Comparison of ENCODE assay signal across 14 mouse cellular contexts in genomic region chr12:86808856-86809255, GRCm38 (mm10).
DNase-seq lines count a peak whose midpoint lies in the region; ATAC-seq and TF ChIP-seq lines count a peak whose summit lies in the region.
"Had no signal": no experiment of that assay in that cellular context is flagged by ENCODE, and none has a peak within 500 bp of the region (broad histone marks: within the 10 kb centered on the region; RNA-seq: fewer than 3 reads in every experiment).

No protein-coding gene starts in this region.

- TF ChIP-seq EP300 in ES-Bruce4 (IDR thresholded peaks at IDR 0.05; ENCODE audit: insufficient read depth, low read depth, low read length), result peak; percentile 76; the same call in 1 of the 2 replicates

- TF ChIP-seq CTCF in E14TG2a.4 (conservative IDR thresholded peaks at IDR 0.05; ENCODE audit: low read length) (no peak), ES-Bruce4 (IDR thresholded peaks at IDR 0.05; ENCODE audit: low read depth, low read length) (no peak)

- H3K4me3 ChIP-seq in E14TG2a.4 (replicated peaks; ENCODE audit: low read length), result peak overlapping the region; percentile 39; the same call in 1 of the 2 replicates
- H3K4me3 ChIP-seq in ES-Bruce4 (ENCODE audit: low read depth, low read length), result no peak overlapping the region
- H3K4me3 ChIP-seq in forebrain, embryonic 14.5 days (ENCODE audit: low read depth, low read length), result no peak overlapping the region
- H3K4me3 ChIP-seq in midbrain, embryonic 10.5 days, result no peak overlapping the region
- H3K4me3 ChIP-seq: heart, embryonic 15.5 days had no signal

- DNase-seq in forebrain, embryonic 14.5 days (ENCODE audit: low spot score), result no peak
- DNase-seq in midbrain, embryonic 10.5 days (ENCODE audit: low spot score), result no peak
- no peak for DNase-seq in thymus, postnatal 4 days
- no peak for DNase-seq in embryo, embryonic 11 days
- DNase-seq in layer of hippocampus, postnatal 36 days, result no peak
- DNase-seq: cerebellum, adult 9-10 months; right cerebral cortex, postnatal 4 days had no signal

- no peak overlapping the region for H3K9ac ChIP-seq in ES-Bruce4 (ENCODE audit: low read depth, poor library complexity, severe bottlenecking)
- H3K9ac ChIP-seq in forebrain, embryonic 14.5 days (ENCODE audit: low read length), result no peak overlapping the region
- H3K9ac ChIP-seq: heart, embryonic 15.5 days had no signal

- H3K27ac ChIP-seq in ES-Bruce4 (ENCODE audit: insufficient read depth, low read length), result peak overlapping the region; percentile 73
- 0 out of 2 replicates have a peak overlapping the region, but pooled peaks have one; percentile 49 for H3K27ac ChIP-seq in forebrain, embryonic 14.5 days (ENCODE audit: low read depth, low read length)
- H3K27ac ChIP-seq in midbrain, embryonic 10.5 days (replicated peaks), result peak overlapping the region; percentile 77
- H3K27ac ChIP-seq: heart, embryonic 15.5 days; macrophage; stomach, postnatal 0 days had no signal

- H3K9me3 ChIP-seq in E14TG2a.4 (ENCODE audit: low read length), result no peaks in the 10 kb centered on the region
- no peaks in the 10 kb centered on the region for H3K9me3 ChIP-seq in ES-Bruce4 (replicated peaks; ENCODE audit: control insufficient read depth, insufficient read depth, low read length, poor library complexity, severe bottlenecking)
- H3K9me3 ChIP-seq in forebrain, embryonic 14.5 days (replicated peaks; ENCODE audit: control insufficient read depth, low read length), result no peaks in the 10 kb centered on the region
- no peaks in the 10 kb centered on the region for H3K9me3 ChIP-seq in midbrain, embryonic 10.5 days (replicated peaks)
- H3K9me3 ChIP-seq: heart, embryonic 15.5 days had no signal

- 85% methylated on average over 4 of the region's 4 CpGs for WGBS in forebrain, embryonic 14.5 days
- WGBS in midbrain, embryonic 10.5 days, result 79% methylated on average over 4 of the region's 4 CpGs

- H3K36me3 ChIP-seq in E14TG2a.4 (ENCODE audit: insufficient read depth, low read length) (no peaks in the 10 kb centered on the region), ES-Bruce4 (ENCODE audit: control insufficient read depth, insufficient read depth, low read length, poor library complexity, severe bottlenecking) (no peaks in the 10 kb centered on the region)
- no peaks in the 10 kb centered on the region for H3K36me3 ChIP-seq in forebrain, embryonic 14.5 days (ENCODE audit: control insufficient read depth, insufficient read depth, low read length)
- H3K36me3 ChIP-seq in midbrain, embryonic 10.5 days, result no peaks in the 10 kb centered on the region
- H3K36me3 ChIP-seq: heart, embryonic 15.5 days had no signal

- H3K4me1 ChIP-seq in E14TG2a.4 (replicated peaks; ENCODE audit: low read depth, low read length), result peaks cover 99% of the 10 kb centered on the region
- peaks cover 28% of the 10 kb centered on the region for H3K4me1 ChIP-seq in ES-Bruce4 (ENCODE audit: control insufficient read depth, insufficient read depth, low read length)
- H3K4me1 ChIP-seq in forebrain, embryonic 14.5 days (ENCODE audit: control insufficient read depth, insufficient read depth, low read length), result peaks cover 63% of the 10 kb centered on the region
- peaks cover 91% of the 10 kb centered on the region for H3K4me1 ChIP-seq in midbrain, embryonic 10.5 days

- TF ChIP-seq POLR2A in ES-Bruce4 (IDR thresholded peaks at IDR 0.05; ENCODE audit: insufficient read depth, low read length), result no peak

- no peak for ATAC-seq in forebrain, embryonic 14.5 days
- ATAC-seq: intestine, postnatal 0 days had no signal

- no peak overlapping the region for H3K4me2 ChIP-seq in forebrain, embryonic 14.5 days (ENCODE audit: low read length)
- H3K4me2 ChIP-seq: heart, embryonic 15.5 days; liver, embryonic 11.5 days had no signal

- no peaks in the 10 kb centered on the region for H3K27me3 ChIP-seq in E14TG2a.4 (ENCODE audit: insufficient read depth, low read length)
- no peaks in the 10 kb centered on the region for H3K27me3 ChIP-seq in ES-Bruce4 (ENCODE audit: control insufficient read depth, insufficient read depth, low read length, poor library complexity, severe bottlenecking)
- no peaks in the 10 kb centered on the region for H3K27me3 ChIP-seq in forebrain, embryonic 14.5 days (replicated peaks; ENCODE audit: control insufficient read depth, insufficient read depth, low read length)
- peaks cover 47% of the 10 kb centered on the region for H3K27me3 ChIP-seq in midbrain, embryonic 10.5 days (ENCODE audit: low read depth, poor library complexity, severe bottlenecking)
- H3K27me3 ChIP-seq: heart, embryonic 15.5 days had no signal
